Mouse (Mus musculus) skeletal muscle tissue, postnatal 0 days (tissue): Measurements from ENCODE around the gene Tbcb. TPM values are rescaled to one million over a fixed set of nuclear protein-coding genes. Genes with fewer than 3 reads are reported as not detected.

ENCODE experiments used
- polyA plus RNA-seq: library from polyadenylated mRNA; unstranded; fragments of >200 nt; fragmentation: Nextera tagmentation; extraction: Ambion mirVana; gene quantifications from 2 replicates; pipeline ENCODE4 v1.2.1, GENCODE M21; 2015

Gene Tbcb
- 84.9 and 101 TPM in 2 replicates for polyA plus RNA-seq

DNA sequence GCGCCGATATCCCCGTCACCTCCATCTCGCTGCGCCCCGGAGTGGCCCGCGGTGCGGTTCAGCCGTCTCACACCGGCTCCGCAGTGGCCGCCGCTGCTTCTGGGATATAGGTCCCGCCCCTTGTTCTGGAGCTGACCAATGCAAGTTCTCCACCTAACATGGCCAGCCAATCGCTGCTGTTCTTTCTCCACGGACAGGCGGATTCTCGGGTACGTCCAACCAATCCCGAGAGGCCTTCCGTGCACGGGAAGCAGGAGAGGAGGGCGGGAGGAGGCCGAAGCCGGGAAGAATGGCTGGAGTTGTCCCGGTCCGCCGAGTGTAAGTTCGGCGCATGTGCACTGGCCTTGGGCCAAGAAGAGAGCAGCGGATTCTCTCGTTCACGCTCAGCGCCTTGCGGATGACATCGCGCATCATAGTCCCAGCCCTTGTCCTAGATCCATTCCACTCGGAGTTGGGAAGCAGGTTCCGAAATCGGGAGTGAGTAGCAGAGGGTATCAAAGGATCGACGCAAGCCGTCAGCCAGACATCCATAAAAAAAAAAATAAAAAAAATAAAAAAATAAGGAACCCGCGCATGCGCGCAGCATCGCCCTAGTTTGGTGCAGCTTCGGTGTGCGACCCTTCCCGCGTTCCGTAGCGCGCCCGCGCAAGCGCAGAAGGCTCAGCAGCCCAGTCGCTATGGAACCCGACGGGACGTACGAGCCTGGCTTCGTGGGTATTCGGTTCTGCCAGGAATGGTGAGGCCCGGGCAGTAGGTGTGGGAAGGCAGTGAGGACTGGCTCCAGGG is at the start of gene Tbcb, which contains the start of gene Polr2i:
TSS of gene Tbcb (minus strand) at position 604 of the 786 bp plus-strand sequence.
TSS of gene Polr2i (plus strand) at position 280 of the 786 bp plus-strand sequence.

DNA sequence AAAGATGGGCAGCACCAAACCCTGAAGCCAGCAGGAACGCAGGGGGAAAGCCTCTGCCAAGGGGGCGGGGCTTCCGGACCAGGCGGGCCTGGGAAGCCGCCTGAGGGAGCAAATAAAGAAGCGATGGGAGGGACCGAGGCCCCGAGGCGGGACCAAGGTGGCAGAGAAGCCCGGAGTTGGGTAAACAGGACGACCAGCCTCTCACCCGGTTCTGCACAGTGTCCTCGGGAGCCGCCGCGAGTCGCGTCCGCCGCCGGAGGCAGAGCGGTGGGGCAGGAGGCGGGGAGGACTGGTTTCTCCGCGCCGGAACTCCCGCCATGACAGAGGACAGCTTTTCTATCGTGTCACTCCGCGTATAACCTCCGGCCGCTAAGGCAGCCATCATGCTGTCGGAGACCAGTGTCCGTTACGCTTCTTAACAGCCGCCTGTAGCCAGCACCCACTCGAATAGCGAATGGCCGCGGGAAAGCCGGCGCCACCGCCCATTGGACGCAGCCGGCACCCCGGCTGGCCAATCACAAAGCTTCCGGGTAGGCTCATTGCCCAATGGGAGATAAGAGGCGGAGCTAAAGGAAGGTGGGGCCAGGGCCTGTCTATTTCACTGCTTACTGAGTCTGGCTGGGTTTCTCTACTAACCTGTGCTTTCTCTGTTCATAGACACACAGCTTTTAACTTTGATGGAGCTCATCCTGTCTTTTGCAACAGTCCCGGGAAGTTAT is 48.0 kb upstream of the Tbcb start, which contains the start of the genes Thap8 and Wdr62:
TSS of gene Thap8 (plus strand) at position 144 of the 719 bp plus-strand sequence.
TSS of gene Wdr62 (minus strand) at position 469 of the 719 bp plus-strand sequence.

DNA sequence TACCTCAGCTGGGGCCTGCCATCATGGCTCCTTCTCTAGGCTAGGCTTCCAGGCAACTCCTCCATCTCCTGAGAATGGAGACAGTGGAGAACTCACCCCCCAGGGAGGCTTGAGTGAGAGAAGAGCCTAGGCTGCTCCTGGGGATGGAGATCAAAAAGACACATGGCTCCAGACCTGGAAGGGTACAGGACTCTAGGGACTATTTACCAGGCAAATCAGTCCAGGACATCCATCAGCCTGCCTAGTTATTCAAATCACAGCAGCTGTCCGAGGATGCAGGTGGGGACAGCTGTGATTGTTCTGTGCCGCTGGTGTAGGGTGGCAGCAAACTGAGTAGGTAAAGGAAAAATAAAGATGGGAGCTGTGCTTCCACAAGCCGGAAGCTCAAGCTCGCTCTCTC is 3.6 kb upstream of the Tbcb start, which contains the start of gene Ovol3:
TSS of gene Ovol3 (minus strand) at position 101 of the 400 bp plus-strand sequence.

DNA sequence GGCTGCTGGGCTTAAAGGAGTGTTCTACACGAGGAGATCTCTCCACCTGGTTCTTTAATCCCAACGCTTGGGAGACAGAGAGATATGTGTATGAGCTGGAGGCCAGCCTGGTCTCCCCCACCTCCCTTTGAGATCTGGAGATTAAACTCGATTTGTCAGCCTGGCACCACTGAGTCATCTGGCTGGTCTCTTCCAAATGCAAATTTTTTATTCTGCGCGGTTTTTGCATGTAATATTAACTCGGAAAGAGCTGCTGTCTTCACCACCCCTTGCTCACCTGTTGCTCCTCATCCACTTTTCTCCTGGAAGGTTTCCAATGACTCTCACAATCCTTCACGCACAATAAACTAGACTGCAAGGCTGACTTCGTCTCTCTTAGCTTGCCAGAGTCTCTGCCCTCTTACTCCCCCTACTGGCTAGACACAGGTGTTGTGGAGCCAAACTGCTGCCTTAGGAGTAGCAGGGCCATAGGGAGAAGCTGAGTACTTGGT is 33.5 kb downstream of the Tbcb start, which contains the start of gene Capns1:
TSS of gene Capns1 (minus strand) at position 331 of the 491 bp plus-strand sequence.

DNA sequence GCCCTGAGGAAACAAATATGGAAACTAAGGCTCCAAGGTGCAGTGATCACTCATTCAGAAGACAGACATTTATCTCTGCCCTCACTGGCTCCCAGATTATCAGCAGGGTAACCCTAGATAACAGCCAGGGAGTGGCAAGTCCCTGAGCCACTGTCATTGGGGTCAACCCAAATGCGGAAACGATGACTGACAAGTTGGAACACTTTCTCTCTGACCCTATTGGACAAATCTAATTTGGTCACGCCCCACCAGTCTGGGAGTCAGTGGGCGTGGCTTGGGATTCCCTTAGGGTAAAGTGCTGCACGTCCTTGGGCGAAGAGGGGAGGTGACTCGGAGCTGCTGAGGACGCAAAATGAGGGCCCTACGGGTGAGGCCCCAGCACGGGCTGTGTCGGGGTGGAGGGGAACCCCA is 48.2 kb downstream of the Tbcb start, which contains the start of gene Cox7a1:
TSS of gene Cox7a1 (plus strand) at position 266 of the 411 bp plus-strand sequence.

Other genes with a start within 250 kb of the Tbcb start
- 31.5 and 37.1 TPM in 2 replicates for gene Zfp568, start 248.3 kb downstream of the Tbcb start, polyA plus RNA-seq
- 1.8 and 2.2 TPM in 2 replicates for gene Zfp14, start 180.9 kb downstream of the Tbcb start, polyA plus RNA-seq
- gene Zfp82, start 159.4 kb downstream of the Tbcb start, polyA plus RNA-seq: 4.1 and 5.1 TPM in 2 replicates
- 0.23 TPM in 1 of 2 replicates, not detected in the other for gene Gm26920, start 141.9 kb downstream of the Tbcb start, polyA plus RNA-seq
- 5.4 TPM in 2 replicates for gene Zfp566, start 141.7 kb downstream of the Tbcb start, polyA plus RNA-seq
- gene Zfp260, start 137.5 kb downstream of the Tbcb start, polyA plus RNA-seq: 51.2 and 53.2 TPM in 2 replicates
- 3.3 and 3.8 TPM in 2 replicates for gene Zfp382, start 110.3 kb downstream of the Tbcb start, polyA plus RNA-seq
- 5.1 and 6.2 TPM in 2 replicates for gene Zfp146, start 62.5 kb downstream of the Tbcb start, polyA plus RNA-seq
- gene Cox7a1, start 48.1 kb downstream of the Tbcb start, polyA plus RNA-seq: 300 and 438 TPM in 2 replicates
- 81.5 and 93.6 TPM in 2 replicates for gene Capns1, start 33.5 kb downstream of the Tbcb start, polyA plus RNA-seq
- 125 and 135 TPM in 2 replicates for gene Polr2i, start 324 bp downstream of the Tbcb start, polyA plus RNA-seq
- 1.5 and 1.8 TPM in 2 replicates for gene Ovol3, start 3.5 kb upstream of the Tbcb start, polyA plus RNA-seq
- gene Thap8, start 47.8 kb upstream of the Tbcb start, polyA plus RNA-seq: 0.44 and 0.58 TPM in 2 replicates
- gene Wdr62, start 48.1 kb upstream of the Tbcb start, polyA plus RNA-seq: 2.5 and 3.6 TPM in 2 replicates
- gene Clip3, start 59.5 kb upstream of the Tbcb start, polyA plus RNA-seq: 10.4 and 11.7 TPM in 2 replicates
- gene Alkbh6, start 76.4 kb upstream of the Tbcb start, polyA plus RNA-seq: 47.9 and 48.6 TPM in 2 replicates
- 4.4 and 5.0 TPM in 2 replicates for gene Syne4, start 82.5 kb upstream of the Tbcb start, polyA plus RNA-seq
- gene E130208F15Rik, start 89.5 kb upstream of the Tbcb start, polyA plus RNA-seq: 1.6 TPM in 1 of 2 replicates, not detected in the other
- gene Sdhaf1, start 91.6 kb upstream of the Tbcb start, polyA plus RNA-seq: 19.2 and 19.3 TPM in 2 replicates
- gene Lrfn3, start 130.5 kb upstream of the Tbcb start, polyA plus RNA-seq: 1.1 TPM in 2 replicates
- 68.8 and 91.3 TPM in 2 replicates for gene Tyrobp, start 181.5 kb upstream of the Tbcb start, polyA plus RNA-seq
- gene Hcst, start 187.6 kb upstream of the Tbcb start, polyA plus RNA-seq: 2.9 and 3.6 TPM in 2 replicates
- 0.27 and 0.44 TPM in 2 replicates for gene Nfkbid, start 189.5 kb upstream of the Tbcb start, polyA plus RNA-seq
- 2.2 and 2.6 TPM in 2 replicates for gene Aplp1, start 213.3 kb upstream of the Tbcb start, polyA plus RNA-seq
- gene Kirrel2, start 225.4 kb upstream of the Tbcb start, polyA plus RNA-seq: 0.09 and 0.23 TPM in 2 replicates
- gene Nphs1, start 226.0 kb upstream of the Tbcb start, polyA plus RNA-seq: 0.10 TPM in 1 of 2 replicates, not detected in the other